Mouse (Mus musculus) lung, postnatal 25 days (tissue): ENCODE measurements at regions not wholly inside any gene's neighbourhood (a gene's known extent, or its start where the extent isn't known, plus 50 kb on each side); places are given as distances from the start of the nearest gene placed in this dataset.
A peak's percentile ranks its signal among the peaks of the same experiment; 100 is the strongest.

ENCODE experiments used
- DNase-seq: peaks from one replicate; pipeline ENCODE4 v3.0.0; 2022; ENCODE audit warnings: low spot score

- DNase-seq: peak; percentile 59
These were observed 150.7 kb upstream of the Klf14 start for GRCm38 (mm10) chr6:31109604-31110003.

GRCm38 (mm10) chr6:31112293-31113077 lies 153.6 kb upstream of the Klf14 start:
- DNase-seq: peak; percentile 57

GRCm38 (mm10) chr6:31113558-31114326 lies 154.9 kb upstream of the Klf14 start:
- peak; percentile 57 for DNase-seq

- DNase-seq: peak; percentile 83
These were observed 155.8 kb upstream of the Klf14 start for GRCm38 (mm10) chr6:31114336-31115335.

GRCm38 (mm10) chr6:31115566-31115965 lies 156.7 kb upstream of the Klf14 start:
- DNase-seq: no peak

GRCm38 (mm10) chr6:31116365-31116764 lies 157.5 kb upstream of the Klf14 start:
- DNase-seq: no peak

- no peak for DNase-seq
These were observed 158.8 kb upstream of the Klf14 start for GRCm38 (mm10) chr6:31117666-31118065.

GRCm38 (mm10) chr6:31121008-31121407 lies 162.1 kb upstream of the Klf14 start:
- no peak for DNase-seq

GRCm38 (mm10) chr6:31122895-31123294 lies 164.0 kb upstream of the Klf14 start:
- DNase-seq: no peak

- no peak for DNase-seq
These were observed 164.6 kb upstream of the Klf14 start for GRCm38 (mm10) chr6:31123342-31123990.

GRCm38 (mm10) chr6:31124076-31124475 lies 165.2 kb upstream of the Klf14 start:
- no peak for DNase-seq

- DNase-seq: no peak
These were observed 166.0 kb upstream of the Klf14 start for GRCm38 (mm10) chr6:31124872-31125271.

GRCm38 (mm10) chr6:31125328-31126118 lies 166.6 kb upstream of the Klf14 start:
- DNase-seq: no peak

- DNase-seq: no peak
These were observed 167.4 kb upstream of the Klf14 start for GRCm38 (mm10) chr6:31126131-31126871.

GRCm38 (mm10) chr6:31129170-31129569 lies 170.3 kb upstream of the Klf14 start:
- no peak for DNase-seq

- no peak for DNase-seq
These were observed 171.1 kb upstream of the Klf14 start for GRCm38 (mm10) chr6:31129987-31130386.

- no peak for DNase-seq
These were observed 171.6 kb upstream of the Klf14 start for GRCm38 (mm10) chr6:31130522-31130921.

- no peak for DNase-seq
These were observed 172.8 kb upstream of the Klf14 start for GRCm38 (mm10) chr6:31131716-31132115.

GRCm38 (mm10) chr6:31132396-31133190 lies 173.7 kb upstream of the Klf14 start:
- no peak for DNase-seq
